Mouse (Mus musculus): ENCODE measurements at regions not wholly inside any gene's neighbourhood (a gene's known extent, or its start where the extent isn't known, plus 50 kb on each side); places are given as distances from the start of the nearest gene placed in this dataset.

DNA sequence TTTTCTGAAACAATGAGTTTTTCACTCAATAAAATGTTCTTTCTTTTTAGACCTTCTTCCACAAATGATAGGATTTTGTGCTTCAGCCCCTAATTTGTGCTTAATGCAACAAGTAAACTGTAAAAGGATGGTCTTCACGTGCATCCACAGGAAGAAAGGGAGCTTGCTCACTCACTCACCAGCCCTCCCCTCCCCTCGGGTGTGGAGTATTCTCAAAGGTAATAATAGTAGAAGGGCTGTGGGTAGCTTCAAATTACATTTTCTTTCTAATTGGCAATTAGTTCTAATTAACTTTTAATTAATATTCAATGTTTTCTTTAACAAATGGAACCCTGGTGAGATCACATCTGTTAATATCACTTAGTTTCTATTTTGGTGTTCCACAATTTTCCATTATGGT, 664.8 kb downstream of the Car8 start:
- TF ChIP-seq CTCF (IDR thresholded peaks at IDR 0.05; ENCODE audit: borderline replicate concordance, extremely low read depth, insufficient read depth, insufficient read length) = no peak
- no peak for TF ChIP-seq POLR2A (IDR thresholded peaks at IDR 0.05; ENCODE audit: borderline replicate concordance, extremely low read depth, insufficient read depth, insufficient read length, poor library complexity, severe bottlenecking)

Measured in brain, embryonic 14.5 days (tissue).